Mouse (Mus musculus) Muller cell, postnatal 12 days (primary cell): ENCODE data around the gene Ipo8.

Experiments used
- DNase-seq: peaks from one replicate; pipeline ENCODE4 v3.0.0-alpha.2; 2015; ENCODE audit errors: inconsistent ontology term

The Ipo8 gene

GRCm38 (mm10) chr6:148756535-148756934, 74.7 kb downstream of the Ipo8 start:
- no peak for DNase-seq

GRCm38 (mm10) chr6:148751400-148751799, 79.9 kb downstream of the Ipo8 start:
- DNase-seq = no peak

DNA sequence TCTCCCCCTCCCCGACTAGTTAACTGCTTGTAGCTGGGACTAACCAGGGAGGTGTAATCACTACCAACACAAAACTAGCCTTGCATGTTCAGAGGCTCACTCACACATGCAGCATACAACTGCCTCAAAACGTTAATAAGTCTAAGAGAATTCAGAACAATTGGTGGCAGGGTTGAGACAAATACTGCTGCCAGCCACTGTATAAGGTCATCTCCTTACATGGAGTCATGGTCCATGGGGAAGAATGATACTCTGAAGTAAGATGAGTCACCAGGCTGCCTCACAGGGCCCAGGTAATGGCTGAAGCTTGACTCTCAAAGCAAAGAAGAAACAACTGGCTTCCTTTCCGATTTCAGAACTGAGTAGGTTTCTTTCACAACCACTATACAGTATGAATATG, 81.1 kb downstream of the Ipo8 start:
- no peak for DNase-seq

GRCm38 (mm10) chr6:148740521-148741226, 90.6 kb downstream of the Ipo8 start:
- peak; percentile 75 for DNase-seq

DNA sequence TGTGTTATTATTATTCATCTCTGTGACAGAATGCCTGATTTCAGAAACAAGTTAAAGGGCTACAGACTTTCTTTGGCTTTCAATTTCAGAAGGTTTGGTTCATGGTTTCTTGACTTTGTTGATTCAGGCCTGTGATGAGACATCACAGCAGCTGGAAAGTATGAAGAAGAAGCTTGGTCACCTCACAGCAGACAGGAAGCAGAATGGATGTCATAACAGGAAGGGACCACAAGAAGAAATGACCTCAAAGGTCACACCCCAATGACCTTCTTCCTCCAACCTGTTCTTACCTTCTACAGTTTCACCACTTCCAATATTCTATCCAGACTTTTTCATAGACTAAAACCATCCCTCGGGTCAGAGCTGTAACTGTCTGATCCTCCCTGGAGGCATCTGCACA, 94.9 kb downstream of the Ipo8 start:
- DNase-seq = no peak

DNA sequence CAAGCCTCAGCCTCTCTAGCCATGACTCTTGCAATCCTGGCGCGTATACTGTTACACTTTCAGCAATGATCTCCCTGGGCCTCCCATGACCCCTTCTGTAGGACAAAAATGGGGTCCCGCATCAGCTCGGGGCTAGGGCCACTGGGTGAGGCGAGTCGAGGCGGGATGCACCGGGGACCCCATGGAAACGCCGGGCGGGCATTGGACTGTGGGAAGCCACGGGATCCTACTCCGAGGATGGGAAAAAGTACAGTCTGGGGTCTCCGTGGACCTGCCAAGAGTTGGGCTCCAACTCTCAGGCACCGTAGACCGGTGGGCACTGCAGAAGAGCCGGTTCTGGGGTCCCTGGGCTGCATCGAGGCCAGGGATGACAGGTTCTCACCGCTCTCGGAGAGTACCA, 97.3 kb downstream of the Ipo8 start:
- DNase-seq = no peak

GRCm38 (mm10) chr6:148732920-148733319, 98.3 kb downstream of the Ipo8 start:
- DNase-seq = no peak

DNA sequence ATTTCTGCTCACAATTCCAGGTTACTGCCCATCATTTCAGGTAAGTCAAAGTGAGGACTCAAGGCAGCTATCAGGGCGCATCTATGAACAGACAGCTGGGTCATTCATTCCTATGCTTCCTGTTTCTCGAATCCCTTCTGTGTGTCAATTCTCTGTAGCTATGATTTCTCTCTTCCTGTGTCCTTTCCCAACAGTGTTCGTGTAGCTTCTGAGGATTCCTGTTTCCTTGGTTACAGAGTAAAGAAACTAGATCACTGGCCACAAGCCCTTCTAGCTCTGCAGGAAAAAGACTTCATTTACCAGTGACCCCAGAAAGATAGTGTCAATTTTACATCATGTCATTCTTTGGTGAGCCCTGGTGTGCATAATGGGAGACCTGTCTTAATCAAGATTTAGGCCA, 102.7 kb downstream of the Ipo8 start:
- DNase-seq = peak; percentile 19

DNA sequence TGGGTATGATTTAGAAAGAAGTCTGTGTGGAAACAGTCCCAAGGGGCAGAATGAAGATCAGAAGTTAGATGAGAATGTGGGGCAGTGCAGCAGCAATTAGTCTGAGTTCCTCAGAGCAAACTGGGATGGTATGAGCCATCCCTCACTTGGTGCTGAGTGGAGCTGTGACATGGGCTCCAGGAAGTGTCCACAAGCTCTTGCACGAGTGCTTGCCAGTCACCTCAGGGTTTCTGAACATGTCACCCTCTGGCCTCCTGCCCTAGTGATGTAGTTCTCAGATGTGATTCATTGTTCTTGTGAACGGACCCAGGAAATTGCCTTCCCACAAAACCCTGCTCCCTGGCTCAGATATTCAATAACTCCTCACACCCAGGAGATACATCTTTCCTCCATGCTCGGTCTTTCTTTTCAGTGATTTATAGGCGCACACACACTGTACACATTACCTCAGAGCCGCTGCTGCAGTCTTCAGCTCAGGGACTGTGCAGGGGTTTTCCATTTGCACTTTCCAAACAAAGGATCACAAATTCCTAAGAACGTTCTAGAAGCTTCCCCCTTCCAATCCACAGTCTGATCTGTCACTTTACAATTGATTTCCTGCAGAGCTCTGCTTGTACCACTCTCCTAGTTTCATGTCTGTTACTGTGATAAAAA, 103.3 kb downstream of the Ipo8 start:
- DNase-seq = peak; percentile 86

GRCm38 (mm10) chr6:148724453-148724852, 106.8 kb downstream of the Ipo8 start:
- no peak for DNase-seq
